14 mouse cellular contexts compared by ENCODE assay signal in the genomic region with DNA sequence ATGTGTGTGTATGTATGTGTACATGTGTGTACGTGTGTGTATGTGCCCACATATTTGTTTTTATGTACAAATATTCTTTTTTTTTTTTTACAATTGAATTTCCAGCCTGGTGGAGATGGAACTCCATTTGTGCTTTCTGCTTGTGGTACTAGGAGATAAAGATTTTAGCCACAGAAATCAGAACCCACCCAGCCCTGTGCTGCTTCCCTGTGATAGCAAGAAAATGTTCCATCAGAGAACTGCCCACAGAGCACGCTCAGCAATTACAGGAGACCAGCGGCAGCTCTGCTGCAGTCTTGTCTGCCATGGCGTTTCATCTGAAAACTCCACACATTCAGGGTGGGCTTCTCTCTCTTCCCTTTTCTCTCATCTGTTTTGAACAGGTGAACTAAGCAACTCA.
"Had no signal": no experiment of that assay in that cellular context is flagged by ENCODE, and none has a peak within 500 bp of the region (broad histone marks: within the 10 kb centered on the region; RNA-seq: fewer than 3 reads in every experiment).

No protein-coding gene starts in this region.

- ATAC-seq: midbrain, embryonic 16.5 days had no signal

- DNase-seq: lung, adult 18-20 months; lung, embryonic 14.5 days; lung, postnatal 10 days; lung, postnatal 4 days; midbrain, embryonic 14.5 days; retina, postnatal 1 day; right cerebral cortex, adult 18-20 months; right cerebral cortex, postnatal 25 days; right cerebral cortex, postnatal 4 days; spleen, adult 18-20 months; thymus, adult 18-20 months; thymus, postnatal 14 days; thymus, postnatal 36 days had no signal
